Mouse (Mus musculus) neural tube, embryonic 15.5 days (tissue): ENCODE results near the gene Begain. TPM values are rescaled to one million over a fixed set of nuclear protein-coding genes. Genes with fewer than 3 reads are reported as not detected.
A peak's percentile ranks its signal among the peaks of the same experiment; 100 is the strongest.

Source experiments
- ATAC-seq: fragments of 200-750 bp; cut with Nextera tagmentation; 2 replicates; pipeline ENCODE4 v1.8.0; 2017; ENCODE audit warnings: mild to moderate bottlenecking, moderate TSS enrichment, moderate library complexity; ENCODE audit not compliant: low FRiP score
- H3K27ac ChIP-seq: fragments of 300-500 bp; sonication (generic); replicated peaks from 2 replicates; pipeline ENCODE4 v1.5.1; 2015; ENCODE audit warnings: mild to moderate bottlenecking, inconsistent platforms
- H3K27me3 ChIP-seq: fragments of 300-500 bp; sonication (generic); replicated peaks from 2 replicates; pipeline ENCODE4 v1.6.1; 2015; ENCODE audit warnings: inconsistent platforms
- H3K36me3 ChIP-seq: fragments of 300-500 bp; sonication (generic); 2 replicates; pipeline ENCODE4 v1.6.1; 2015; ENCODE audit warnings: inconsistent platforms
- H3K4me1 ChIP-seq: fragments of 300-500 bp; sonication (generic); 2 replicates; pipeline ENCODE4 v1.6.1; 2015; ENCODE audit warnings: inconsistent platforms
- H3K4me2 ChIP-seq: fragments of 300-500 bp; sonication (generic); 2 replicates; pipeline ENCODE4 v1.6.1; 2015; ENCODE audit warnings: inconsistent platforms, mild to moderate bottlenecking, moderate library complexity
- H3K4me3 ChIP-seq: fragments of 300-500 bp; sonication (generic); replicated peaks from 2 replicates; pipeline ENCODE4 v1.5.1; 2015; ENCODE audit warnings: mild to moderate bottlenecking, inconsistent platforms
- H3K9ac ChIP-seq: fragments of 300-500 bp; sonication (generic); replicated peaks from 2 replicates; pipeline ENCODE4 v1.6.1; 2015; ENCODE audit warnings: mild to moderate bottlenecking, inconsistent platforms
- H3K9me3 ChIP-seq: fragments of 300-500 bp; sonication (generic); replicated peaks from 2 replicates; pipeline ENCODE4 v1.6.1; 2016; ENCODE audit warnings: inconsistent platforms
- WGBS: fragments of 180-500 bp; shearing (Covaris S2); methylation state at CpG from one replicate; pipeline ENCODE4 v1.1.7; 2015; ENCODE audit warnings: mixed read lengths; 5-methylcytosine and 5-hydroxymethylcytosine counted together
- polyA plus RNA-seq: library from polyadenylated mRNA; unstranded; fragments of >200 nt; fragmentation: Nextera tagmentation; extraction: Ambion mirVana; gene quantifications from 2 replicates; pipeline ENCODE4 v1.2.1, GENCODE M21; 2015

Begain gene
- 31.0 and 37.9 TPM in 2 replicates for polyA plus RNA-seq

GRCm38 (mm10) chr12:109068167-109068653 is at the start of gene Begain:
TSS of gene Begain (minus strand) at chr12:109068217.
- Histone ChIP-seq H3K9me3 (no peaks in the 10 kb centered on the region), H3K4me1 (peaks cover 14% of the 10 kb centered on the region), H3K4me2 (peak within 1 kb of the TSS; percentile 95), H3K9ac (peak within 1 kb of the TSS; percentile 79), H3K27me3 (0 out of 2 replicates have a peak, but pooled peaks cover 7% of the 10 kb centered on the region), H3K36me3 (no peaks in the 10 kb centered on the region; the same call in 1 of the 2 replicates), H3K27ac (peak within 1 kb of the TSS; percentile 69), H3K4me3 (peak within 1 kb of the TSS; percentile 62)
- WGBS: 1% methylated on average over 37 of the region's 48 CpGs
- peak; percentile 66 for ATAC-seq

DNA sequence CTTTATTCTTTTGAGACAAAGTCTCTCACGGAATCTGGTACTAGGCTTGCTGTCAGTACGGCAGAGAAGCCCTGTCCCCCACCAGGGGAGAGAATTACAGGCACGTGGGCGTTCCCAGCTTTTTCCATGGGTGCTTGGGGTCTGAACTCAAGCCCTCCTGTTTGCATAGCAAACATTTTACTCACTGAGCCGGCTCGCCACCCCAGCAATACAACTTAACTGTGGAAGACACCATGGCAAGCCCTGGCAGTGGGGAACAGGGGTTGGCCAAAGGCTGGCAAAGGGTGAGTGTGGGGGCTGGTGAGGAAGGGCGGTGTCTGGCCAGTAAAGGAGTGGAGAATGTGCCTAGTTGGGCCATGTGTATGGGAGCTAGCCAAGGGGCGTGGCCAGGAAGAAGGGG is 47.7 kb upstream of the Begain start:
- no peak for ATAC-seq
- Histone ChIP-seq H3K9me3 (no peaks in the 10 kb centered on the region), H3K36me3 (no peaks in the 10 kb centered on the region), H3K4me1 (peaks cover 15% of the 10 kb centered on the region), H3K4me3 (no peak overlapping the region), H3K27ac (no peak overlapping the region), H3K27me3 (no peaks in the 10 kb centered on the region), H3K4me2 (no peak overlapping the region), H3K9ac (no peak overlapping the region)
- 71% methylated on average over 8 of the region's 8 CpGs for WGBS

DNA sequence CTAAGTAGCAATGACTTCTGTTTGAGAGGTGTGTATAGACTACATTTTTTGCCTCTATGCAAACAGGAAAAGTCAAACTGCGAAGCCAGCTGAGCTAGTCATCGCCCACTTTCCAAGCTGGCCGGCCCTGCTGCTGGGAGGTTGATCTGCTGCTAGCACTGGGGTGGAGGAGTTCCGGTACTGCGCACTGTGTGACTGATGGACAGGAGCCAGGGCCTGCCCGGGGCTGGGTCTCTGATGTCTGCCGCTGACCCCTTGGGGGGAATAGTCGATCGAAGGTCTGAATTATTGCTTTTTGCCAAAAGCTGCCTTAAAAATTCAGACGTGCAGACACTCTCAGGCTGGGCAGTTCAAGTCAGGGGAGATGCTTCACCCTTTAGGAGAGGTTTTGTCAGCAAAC is 47.1 kb upstream of the Begain start:
- Histone ChIP-seq H3K4me2 (no peak overlapping the region), H3K9me3 (no peaks in the 10 kb centered on the region), H3K36me3 (no peaks in the 10 kb centered on the region), H3K9ac (no peak overlapping the region), H3K27me3 (no peaks in the 10 kb centered on the region), H3K4me3 (no peak overlapping the region), H3K4me1 (peaks cover 15% of the 10 kb centered on the region), H3K27ac (no peak overlapping the region)
- 72% methylated on average over 10 of the region's 10 CpGs for WGBS
- no peak for ATAC-seq

DNA sequence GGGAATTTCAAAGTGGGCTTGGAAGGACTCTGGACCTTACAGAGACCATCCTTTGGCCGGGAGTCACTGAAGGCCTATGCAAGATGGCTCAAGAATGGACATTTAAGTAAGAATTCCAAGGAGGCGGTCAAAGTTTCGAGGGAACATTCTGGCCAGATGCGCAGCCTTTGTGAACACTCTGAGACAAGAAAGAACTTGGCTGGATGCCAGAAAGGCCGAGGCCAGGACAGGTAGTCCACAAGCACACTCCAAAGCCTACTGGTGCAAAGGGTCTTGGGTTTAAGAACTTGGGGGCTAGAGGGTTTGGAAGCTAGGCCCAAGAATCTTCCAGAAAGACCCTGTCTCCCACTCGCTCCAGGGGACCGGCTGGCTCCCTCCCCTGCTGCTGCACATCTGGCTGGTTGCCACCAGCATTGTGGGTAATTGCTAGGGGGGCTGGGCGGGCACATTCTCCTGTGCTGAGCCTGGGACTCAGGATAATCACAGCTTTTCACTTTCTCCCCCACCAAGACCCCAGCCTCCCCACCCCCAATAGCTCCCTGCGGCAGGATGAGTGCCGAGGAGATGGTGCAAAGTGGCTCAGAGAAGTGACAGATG is 45.1 kb upstream of the Begain start:
- no peak overlapping the region for H3K27ac ChIP-seq
- no peaks in the 10 kb centered on the region for H3K27me3 ChIP-seq
- ATAC-seq: no peak
- whole genome bisulfite sequencing: 37% methylated on average over 10 of the region's 10 CpGs
- H3K9me3 ChIP-seq: no peaks in the 10 kb centered on the region
- no peak overlapping the region for H3K4me3 ChIP-seq
- no peak overlapping the region for H3K9ac ChIP-seq
- H3K4me2 ChIP-seq: no peak overlapping the region
- H3K4me1 ChIP-seq: peaks cover 15% of the 10 kb centered on the region
- H3K36me3 ChIP-seq: no peaks in the 10 kb centered on the region

- 47% methylated on average over 9 of the region's 9 CpGs for WGBS
- Histone ChIP-seq H3K9ac (no peak overlapping the region), H3K4me3 (no peak overlapping the region), H3K27me3 (no peaks in the 10 kb centered on the region), H3K4me1 (peaks cover 15% of the 10 kb centered on the region), H3K27ac (no peak overlapping the region), H3K36me3 (no peaks in the 10 kb centered on the region), H3K4me2 (no peak overlapping the region), H3K9me3 (no peaks in the 10 kb centered on the region)
- ATAC-seq: no peak
These were observed 44.5 kb upstream of the Begain start for GRCm38 (mm10) chr12:109112354-109112995.

DNA sequence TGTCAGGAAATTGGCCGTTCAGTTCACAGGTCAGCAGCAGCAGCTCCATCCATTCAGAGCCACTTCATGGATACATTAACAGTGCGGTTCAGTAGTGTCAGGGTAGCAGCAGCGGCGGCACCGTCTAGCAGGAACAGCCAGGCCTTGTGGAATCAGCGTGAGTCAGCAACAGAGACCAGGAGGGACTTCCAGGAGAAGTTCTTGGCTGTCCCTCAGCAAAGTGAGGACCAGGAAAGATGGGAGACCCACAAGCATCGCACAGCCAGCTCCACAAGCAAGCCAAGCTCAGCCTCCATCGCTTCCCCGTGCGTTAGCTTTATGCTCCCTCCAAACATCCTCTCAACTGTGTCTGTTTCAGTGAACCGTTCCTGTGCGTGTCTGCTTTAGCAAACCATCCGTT is 40.9 kb upstream of the Begain start:
- no peak for ATAC-seq
- Histone ChIP-seq H3K4me3 (no peak overlapping the region), H3K27ac (no peak overlapping the region), H3K4me2 (no peak overlapping the region), H3K27me3 (no peaks in the 10 kb centered on the region), H3K9ac (no peak overlapping the region), H3K9me3 (no peaks in the 10 kb centered on the region), H3K36me3 (no peaks in the 10 kb centered on the region), H3K4me1 (peaks cover 15% of the 10 kb centered on the region)
- 90% methylated on average over 13 of the region's 13 CpGs for WGBS

GRCm38 (mm10) chr12:109100381-109100780 is 32.4 kb upstream of the Begain start:
- Histone ChIP-seq H3K4me1 (no peaks in the 10 kb centered on the region), H3K36me3 (no peaks in the 10 kb centered on the region), H3K4me3 (no peak overlapping the region), H3K27me3 (no peaks in the 10 kb centered on the region), H3K9me3 (no peaks in the 10 kb centered on the region), H3K27ac (no peak overlapping the region), H3K9ac (no peak overlapping the region), H3K4me2 (no peak overlapping the region)
- no peak for ATAC-seq
- WGBS: 87% methylated on average over 7 of the region's 7 CpGs

- H3K27me3 ChIP-seq: no peaks in the 10 kb centered on the region
- H3K4me3 ChIP-seq: no peak overlapping the region
- no peaks in the 10 kb centered on the region for H3K36me3 ChIP-seq
- H3K4me1 ChIP-seq: no peaks in the 10 kb centered on the region
- WGBS: 72% methylated on average over 13 of the region's 13 CpGs
- no peak overlapping the region for H3K4me2 ChIP-seq
- no peak for ATAC-seq
- H3K9ac ChIP-seq: no peak overlapping the region
- no peak overlapping the region for H3K27ac ChIP-seq
- no peaks in the 10 kb centered on the region for H3K9me3 ChIP-seq
These were observed 22.6 kb upstream of the Begain start for GRCm38 (mm10) chr12:109090456-109091130.

GRCm38 (mm10) chr12:109090041-109090440 is 22.0 kb upstream of the Begain start:
- Histone ChIP-seq H3K36me3 (no peaks in the 10 kb centered on the region), H3K4me3 (no peak overlapping the region), H3K4me2 (no peak overlapping the region), H3K27me3 (no peaks in the 10 kb centered on the region), H3K9ac (no peak overlapping the region), H3K27ac (no peak overlapping the region), H3K4me1 (peaks cover 5% of the 10 kb centered on the region; the same call in 1 of the 2 replicates), H3K9me3 (no peaks in the 10 kb centered on the region)
- WGBS: 87% methylated on average over 14 of the region's 14 CpGs
- ATAC-seq: no peak

DNA sequence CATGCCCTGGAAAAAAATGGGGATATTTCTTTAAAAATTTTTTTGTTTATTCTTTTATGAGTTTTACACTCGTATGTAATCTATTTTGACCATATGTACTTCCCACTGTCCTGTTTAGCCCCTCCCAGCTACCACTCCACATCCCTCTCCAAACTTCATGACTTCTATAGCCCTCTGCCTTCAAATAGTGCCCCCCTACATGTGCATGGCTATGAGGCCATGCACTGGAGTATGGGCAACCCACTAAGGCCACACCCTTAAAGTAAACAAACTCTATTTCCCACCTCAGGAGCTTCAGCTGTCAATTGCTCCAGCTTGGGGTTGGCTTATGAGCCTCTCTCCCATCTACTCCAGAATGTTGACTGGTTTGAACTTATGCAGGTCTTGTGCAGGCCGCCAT is 18.1 kb upstream of the Begain start:
- no peaks in the 10 kb centered on the region for H3K27me3 ChIP-seq
- no peaks in the 10 kb centered on the region for H3K9me3 ChIP-seq
- H3K4me2 ChIP-seq: no peak overlapping the region
- H3K36me3 ChIP-seq: no peaks in the 10 kb centered on the region
- H3K4me3 ChIP-seq: no peak overlapping the region
- ATAC-seq: no peak
- peaks cover 7% of the 10 kb centered on the region; the same call in 1 of the 2 replicates for H3K4me1 ChIP-seq
- no peak overlapping the region for H3K9ac ChIP-seq
- WGBS: 75% methylated on average over 2 of the region's 2 CpGs
- no peak overlapping the region for H3K27ac ChIP-seq

DNA sequence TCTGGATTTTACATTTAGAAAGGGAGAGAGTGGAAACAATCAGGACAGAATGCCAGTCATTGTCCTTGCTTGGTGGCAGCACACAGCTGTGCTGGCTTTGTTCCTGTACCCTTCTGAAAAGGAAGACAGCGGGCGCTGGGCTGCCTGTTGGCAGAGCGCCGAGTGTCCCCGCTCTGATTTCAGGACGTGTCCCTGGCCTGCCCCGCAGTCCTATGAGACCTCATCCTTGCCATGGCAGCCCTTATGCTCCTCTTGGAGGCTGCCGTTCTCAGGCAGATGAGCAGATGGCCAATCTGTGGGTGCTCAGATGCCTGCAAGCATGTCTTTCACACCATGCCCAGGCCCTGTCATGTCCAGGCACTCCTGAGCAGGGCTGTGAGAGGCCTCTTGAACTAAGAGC is 17.7 kb upstream of the Begain start:
- Histone ChIP-seq H3K9me3 (no peaks in the 10 kb centered on the region), H3K27ac (no peak overlapping the region), H3K4me2 (no peak overlapping the region), H3K4me1 (peaks cover 7% of the 10 kb centered on the region; the same call in 1 of the 2 replicates), H3K9ac (no peak overlapping the region), H3K36me3 (no peaks in the 10 kb centered on the region), H3K4me3 (no peak overlapping the region), H3K27me3 (no peaks in the 10 kb centered on the region)
- ATAC-seq: no peak
- 34% methylated on average over 8 of the region's 8 CpGs for WGBS

DNA sequence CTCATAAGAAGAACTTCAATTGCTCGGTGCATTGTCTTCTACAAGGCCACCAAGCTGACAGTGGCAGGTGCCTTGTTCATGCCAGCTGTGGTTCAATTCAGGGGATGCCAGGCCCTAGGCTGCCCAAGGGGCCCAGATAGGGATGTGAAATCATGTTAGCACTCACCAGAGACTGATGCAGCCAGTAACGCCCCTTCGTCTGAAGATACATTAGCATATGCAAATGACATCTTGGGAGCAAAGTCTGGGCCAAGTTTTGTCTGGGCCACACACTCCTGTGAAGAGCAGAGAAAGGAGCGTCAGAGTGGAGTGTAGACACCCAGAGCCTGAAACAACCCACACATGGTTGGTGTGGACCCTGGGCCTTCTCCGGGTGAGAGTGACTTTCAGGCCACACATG is 17.0 kb upstream of the Begain start:
- Histone ChIP-seq H3K4me2 (no peak overlapping the region), H3K27ac (no peak overlapping the region), H3K27me3 (no peaks in the 10 kb centered on the region), H3K9ac (no peak overlapping the region), H3K4me3 (no peak overlapping the region), H3K4me1 (peaks cover 7% of the 10 kb centered on the region; the same call in 1 of the 2 replicates), H3K36me3 (no peaks in the 10 kb centered on the region), H3K9me3 (no peaks in the 10 kb centered on the region)
- no peak for ATAC-seq
- WGBS: 45% methylated on average over 5 of the region's 5 CpGs
